Mouse (Mus musculus): ENCODE data around the gene Zfp60. TPM values are rescaled to one million over a fixed set of nuclear protein-coding genes. Genes with fewer than 3 reads are reported as not detected.
A peak's percentile ranks its signal among the peaks of the same experiment; 100 is the strongest.

The Zfp60 gene
- polyA plus RNA-seq, 1 experiment, result 1.3 TPM

DNA sequence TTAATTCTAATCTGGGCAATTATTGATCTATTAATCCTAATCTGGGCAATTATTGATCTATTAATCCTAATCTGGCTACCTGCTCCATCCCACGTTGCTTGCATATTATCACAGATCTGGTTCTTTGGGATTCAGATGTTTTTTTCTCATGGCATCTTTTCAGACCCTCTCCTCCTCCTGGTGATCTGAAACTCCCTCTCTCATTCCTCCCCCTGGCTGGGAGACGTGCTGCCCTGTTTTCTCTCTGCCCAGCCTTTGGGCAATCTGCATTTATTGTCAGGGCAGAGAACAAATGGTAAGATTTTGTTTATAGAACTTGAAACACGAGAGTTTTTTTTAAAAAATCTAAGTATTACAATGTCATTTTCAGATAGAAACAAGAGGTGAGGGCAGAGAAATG is 43.4 kb upstream of the Zfp60 start:
- Histone ChIP-seq H3K4me3 (ENCODE audit: insufficient read depth, poor library complexity, severe bottlenecking) (no peak overlapping the region), H3K79me3 (ENCODE audit: low read depth) (no peaks in the 10 kb centered on the region)

DNA sequence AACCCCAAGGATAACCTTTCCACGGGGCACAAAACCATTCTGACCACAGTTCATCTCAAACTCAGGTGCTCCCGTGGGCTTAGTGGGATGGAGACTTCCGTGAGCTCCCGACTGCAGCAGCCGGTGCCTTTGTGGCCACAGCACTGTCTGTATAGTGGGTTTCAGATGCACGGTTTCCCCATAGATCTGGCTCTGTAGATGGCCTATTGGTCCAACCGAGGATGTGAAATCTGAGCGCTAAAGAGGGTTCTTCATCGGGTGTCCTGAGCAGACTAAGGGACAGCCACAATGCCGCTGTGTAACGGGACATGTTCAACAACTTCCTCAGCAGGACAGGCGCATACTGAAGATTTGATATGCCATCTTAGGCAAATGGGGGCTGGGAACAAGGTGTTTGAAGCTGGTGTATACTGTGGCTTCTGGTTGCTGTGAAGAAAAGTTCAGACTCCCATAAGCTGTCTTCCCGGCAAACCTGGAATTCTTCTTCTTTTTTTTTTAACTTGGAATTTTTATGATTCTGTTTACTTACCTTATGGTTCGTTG is 42.9 kb upstream of the Zfp60 start:
- no peaks in the 10 kb centered on the region for H3K36me3 ChIP-seq (ENCODE audit: control insufficient read depth, insufficient read depth)
- H3K79me3 ChIP-seq (ENCODE audit: low read depth), result no peaks in the 10 kb centered on the region
- TF ChIP-seq USF1 (IDR thresholded peaks at IDR 0.05; ENCODE audit: low read depth) (no peak), MYOG (IDR thresholded peaks at IDR 0.05; ENCODE audit: control insufficient read depth, extremely low read depth, insufficient read length) (no peak), MAX (IDR thresholded peaks at IDR 0.05) (no peak), CEBPB (IDR thresholded peaks at IDR 0.05; ENCODE audit: low read depth) (no peak), MYOD1 (IDR thresholded peaks at IDR 0.05; ENCODE audit: control insufficient read depth, insufficient read length, low read depth) (no peak), FOSL1 (IDR thresholded peaks at IDR 0.05; ENCODE audit: insufficient read depth, low read length, poor library complexity, severe bottlenecking) (no peak), CTCF (IDR thresholded peaks at IDR 0.05; ENCODE audit: control insufficient read depth, insufficient read depth, insufficient read length) (no peak)
- H3K4me3 ChIP-seq (ENCODE audit: insufficient read depth, poor library complexity, severe bottlenecking), result peak overlapping the region; percentile 30
- no peak overlapping the region for H3ac ChIP-seq (ENCODE audit: control insufficient read depth, insufficient read length, low read depth)
- H3K27me3 ChIP-seq (ENCODE audit: control insufficient read depth, insufficient read depth, insufficient read length), result no peaks in the 10 kb centered on the region
- no peaks in the 10 kb centered on the region for H3K79me2 ChIP-seq (ENCODE audit: control insufficient read depth, insufficient read depth)

More for the DNA sequence above, 43.4 kb upstream of the Zfp60 start:
- no peaks in the 10 kb centered on the region for H3K36me3 ChIP-seq (ENCODE audit: control insufficient read depth, insufficient read depth)
- H3K27me3 ChIP-seq (ENCODE audit: control insufficient read depth, insufficient read depth, insufficient read length), result no peaks in the 10 kb centered on the region
- no peak for TF ChIP-seq MAX (IDR thresholded peaks at IDR 0.05)
- TF ChIP-seq MYOD1 (IDR thresholded peaks at IDR 0.05; ENCODE audit: control insufficient read depth, insufficient read length, low read depth), result no peak
- TF ChIP-seq FOSL1 (IDR thresholded peaks at IDR 0.05; ENCODE audit: insufficient read depth, low read length, poor library complexity, severe bottlenecking), result no peak
- no peak for TF ChIP-seq CTCF (IDR thresholded peaks at IDR 0.05; ENCODE audit: control insufficient read depth, insufficient read depth, insufficient read length)
- no peak for TF ChIP-seq CEBPB (IDR thresholded peaks at IDR 0.05; ENCODE audit: low read depth)
- no peak for TF ChIP-seq MYOG (IDR thresholded peaks at IDR 0.05; ENCODE audit: control insufficient read depth, extremely low read depth, insufficient read length)
- no peak for TF ChIP-seq USF1 (IDR thresholded peaks at IDR 0.05; ENCODE audit: low read depth)
- H3ac ChIP-seq (ENCODE audit: control insufficient read depth, insufficient read length, low read depth), result no peak overlapping the region
- H3K79me2 ChIP-seq (ENCODE audit: control insufficient read depth, insufficient read depth), result no peaks in the 10 kb centered on the region

DNA sequence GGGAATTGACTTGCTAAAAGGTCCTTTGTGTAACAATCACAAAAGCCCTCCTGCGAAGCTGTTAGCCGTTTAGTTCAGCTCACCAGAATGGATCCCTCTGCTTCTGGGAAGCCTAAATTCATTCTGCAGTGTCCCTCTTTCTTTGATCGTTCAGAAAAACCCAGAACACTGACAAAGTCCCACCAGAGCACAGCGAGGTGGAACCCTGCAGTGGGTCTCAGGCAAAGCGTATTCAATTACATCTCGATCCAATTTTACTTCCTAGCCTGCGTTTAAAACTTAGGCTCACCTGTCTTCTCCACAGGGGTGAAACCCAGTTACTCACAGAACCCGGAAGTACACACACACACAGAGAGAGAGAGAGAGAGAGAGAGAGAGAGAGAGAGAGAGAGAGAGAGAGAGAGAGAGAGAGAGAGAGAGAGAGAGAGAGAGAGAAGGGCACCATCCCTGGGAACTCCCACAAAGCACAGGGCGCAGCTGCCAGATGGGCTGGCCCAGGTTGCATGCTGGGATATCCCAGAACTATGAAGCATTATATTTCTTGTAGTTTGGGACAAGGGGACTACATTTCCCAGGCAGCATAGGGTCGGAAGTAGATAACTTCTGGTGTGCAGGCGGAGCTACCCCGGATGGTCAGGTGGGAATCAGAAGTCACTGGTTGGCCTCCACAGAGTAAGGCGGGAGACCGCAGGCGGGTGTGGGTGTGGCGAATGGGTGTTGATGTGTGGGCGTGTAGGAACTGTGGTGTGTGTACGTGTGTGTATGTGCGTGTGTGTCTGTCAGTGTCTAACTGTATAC is 42.2 kb upstream of the Zfp60 start, which contains the start of gene Zfp607b:
Gene Zfp607b (plus strand): TSS at position 526 of the 798 bp plus-strand sequence.
- TF ChIP-seq MAX (IDR thresholded peaks at IDR 0.05) (peak; percentile 48), CEBPB (IDR thresholded peaks at IDR 0.05; ENCODE audit: low read depth) (no peak), CTCF (IDR thresholded peaks at IDR 0.05; ENCODE audit: control insufficient read depth, insufficient read depth, insufficient read length) (no peak), FOSL1 (IDR thresholded peaks at IDR 0.05; ENCODE audit: insufficient read depth, low read length, poor library complexity, severe bottlenecking) (no peak), MYOG (IDR thresholded peaks at IDR 0.05; ENCODE audit: control insufficient read depth, extremely low read depth, insufficient read length) (no peak), USF1 (IDR thresholded peaks at IDR 0.05; ENCODE audit: low read depth) (peak; percentile 75), MYOD1 (IDR thresholded peaks at IDR 0.05; ENCODE audit: control insufficient read depth, insufficient read length, low read depth) (peak; percentile 2)
- Histone ChIP-seq H3ac (ENCODE audit: control insufficient read depth, insufficient read length, low read depth) (peak within 1 kb of the TSS; percentile 55), H3K4me3 (ENCODE audit: insufficient read depth, poor library complexity, severe bottlenecking) (peak within 1 kb of the TSS; percentile 30), H3K79me3 (ENCODE audit: low read depth) (no peaks in the 10 kb centered on the region), H3K36me3 (ENCODE audit: control insufficient read depth, insufficient read depth) (no peaks in the 10 kb centered on the region), H3K79me2 (ENCODE audit: control insufficient read depth, insufficient read depth) (no peaks in the 10 kb centered on the region), H3K27me3 (ENCODE audit: control insufficient read depth, insufficient read depth, insufficient read length) (no peaks in the 10 kb centered on the region)

DNA sequence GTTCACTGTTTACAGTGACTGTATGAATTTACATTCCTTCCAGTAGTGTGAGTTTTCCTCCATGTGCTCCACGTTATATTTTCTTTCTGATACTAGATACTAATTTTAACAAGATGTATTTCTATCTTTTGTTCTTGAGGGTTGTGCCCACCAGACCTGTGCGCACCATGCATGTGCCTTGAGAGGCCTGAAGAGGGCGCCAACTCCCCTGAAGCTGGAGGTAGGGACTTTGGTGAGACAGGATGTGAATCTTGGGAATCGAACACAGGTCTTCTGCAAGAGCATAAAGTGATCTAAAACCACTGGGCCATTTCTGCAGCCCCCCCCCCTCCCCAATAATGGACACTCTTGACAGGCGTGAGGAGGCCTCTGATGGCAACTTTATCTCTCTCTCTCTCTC is 40.1 kb upstream of the Zfp60 start:
- Histone ChIP-seq H3K27me3 (ENCODE audit: control insufficient read depth, insufficient read depth, insufficient read length) (no peaks in the 10 kb centered on the region), H3K79me2 (ENCODE audit: control insufficient read depth, insufficient read depth) (no peaks in the 10 kb centered on the region), H3K4me3 (ENCODE audit: insufficient read depth, poor library complexity, severe bottlenecking) (no peak overlapping the region), H3K36me3 (ENCODE audit: control insufficient read depth, insufficient read depth) (no peaks in the 10 kb centered on the region), H3K79me3 (ENCODE audit: low read depth) (no peaks in the 10 kb centered on the region), H3ac (ENCODE audit: control insufficient read depth, insufficient read length, low read depth) (no peak overlapping the region)
- TF ChIP-seq MYOG (IDR thresholded peaks at IDR 0.05; ENCODE audit: control insufficient read depth, extremely low read depth, insufficient read length), result no peak
- TF ChIP-seq CTCF (IDR thresholded peaks at IDR 0.05; ENCODE audit: control insufficient read depth, insufficient read depth, insufficient read length), result peak; percentile 42
- no peak for TF ChIP-seq USF1 (IDR thresholded peaks at IDR 0.05; ENCODE audit: low read depth)
- no peak for TF ChIP-seq FOSL1 (IDR thresholded peaks at IDR 0.05; ENCODE audit: insufficient read depth, low read length, poor library complexity, severe bottlenecking)

DNA sequence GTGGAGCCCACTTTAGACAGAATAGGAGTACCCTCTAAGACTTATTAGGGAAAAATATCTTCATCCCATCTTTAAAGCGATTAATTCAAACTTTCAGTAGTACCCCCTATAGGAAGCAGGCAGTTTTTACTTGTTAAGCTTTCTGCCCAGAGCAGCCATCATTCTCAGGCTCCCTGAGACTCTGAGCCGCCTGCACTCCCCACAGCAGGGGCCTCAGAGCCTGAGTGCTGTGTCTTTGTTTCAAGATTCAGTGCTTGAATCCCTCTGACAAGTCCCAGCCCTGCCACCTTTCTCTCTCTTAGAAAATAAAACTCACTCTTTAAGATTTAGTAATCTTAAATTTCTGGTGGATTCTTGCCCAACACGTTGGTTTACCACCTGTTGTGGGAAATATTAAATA is 34.5 kb upstream of the Zfp60 start:
- H3K4me3 ChIP-seq (ENCODE audit: insufficient read depth, poor library complexity, severe bottlenecking), result no peak overlapping the region
- H3K79me2 ChIP-seq (ENCODE audit: control insufficient read depth, insufficient read depth), result no peaks in the 10 kb centered on the region
- no peaks in the 10 kb centered on the region for H3K36me3 ChIP-seq (ENCODE audit: control insufficient read depth, insufficient read depth)
- no peaks in the 10 kb centered on the region for H3K27me3 ChIP-seq (ENCODE audit: control insufficient read depth, insufficient read depth, insufficient read length)
- H3ac ChIP-seq (ENCODE audit: control insufficient read depth, insufficient read length, low read depth), result no peak overlapping the region
- H3K79me3 ChIP-seq (ENCODE audit: low read depth), result no peaks in the 10 kb centered on the region
- no peak for TF ChIP-seq CTCF (IDR thresholded peaks at IDR 0.05; ENCODE audit: control insufficient read depth, insufficient read depth, insufficient read length)

DNA sequence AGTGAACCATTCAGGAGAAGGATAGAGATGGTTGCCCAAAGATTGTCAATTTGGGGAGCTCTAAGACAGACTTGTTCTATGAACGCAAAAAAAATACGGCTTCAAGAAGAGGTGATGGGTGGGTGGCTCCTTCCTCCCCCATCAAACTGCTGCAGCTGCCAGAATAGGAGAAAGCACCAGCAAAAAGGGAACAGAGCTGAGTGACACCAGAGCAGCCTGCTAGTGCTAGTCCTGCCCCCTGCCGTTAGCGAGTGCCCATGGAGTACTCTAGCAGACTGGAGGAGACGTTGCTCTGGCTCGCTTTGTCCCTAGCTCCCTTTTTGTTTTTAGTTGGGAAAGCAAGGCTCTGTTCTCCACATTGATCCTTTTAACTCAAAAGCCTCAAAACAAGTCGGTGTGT is 20.8 kb upstream of the Zfp60 start:
- H3K36me3 ChIP-seq (ENCODE audit: control insufficient read depth, insufficient read depth), result no peaks in the 10 kb centered on the region
- H3K27me3 ChIP-seq (ENCODE audit: control insufficient read depth, insufficient read depth, insufficient read length), result no peaks in the 10 kb centered on the region
- no peak for TF ChIP-seq FOSL1 (IDR thresholded peaks at IDR 0.05; ENCODE audit: insufficient read depth, low read length, poor library complexity, severe bottlenecking)
- no peak for TF ChIP-seq CTCF (IDR thresholded peaks at IDR 0.05; ENCODE audit: control insufficient read depth, insufficient read depth, insufficient read length)
- no peak for TF ChIP-seq MYOG (IDR thresholded peaks at IDR 0.05; ENCODE audit: control insufficient read depth, extremely low read depth, insufficient read length)
- TF ChIP-seq MYOD1 (IDR thresholded peaks at IDR 0.05; ENCODE audit: control insufficient read depth, insufficient read length, low read depth), result no peak
- no peak for TF ChIP-seq USF1 (IDR thresholded peaks at IDR 0.05; ENCODE audit: low read depth)
- TF ChIP-seq MAX (IDR thresholded peaks at IDR 0.05), result no peak
- no peak for TF ChIP-seq CEBPB (IDR thresholded peaks at IDR 0.05; ENCODE audit: low read depth)
- no peak overlapping the region for H3K4me3 ChIP-seq (ENCODE audit: insufficient read depth, poor library complexity, severe bottlenecking)
- H3K79me2 ChIP-seq (ENCODE audit: control insufficient read depth, insufficient read depth), result no peaks in the 10 kb centered on the region
- H3ac ChIP-seq (ENCODE audit: control insufficient read depth, insufficient read length, low read depth), result no peak overlapping the region
- no peaks in the 10 kb centered on the region for H3K79me3 ChIP-seq (ENCODE audit: low read depth)

Measured in C2C12 (cell line).